Mouse (Mus musculus) MEL (cell line): Measurements from ENCODE around the gene Cfap206. TPM values are rescaled to one million over a fixed set of nuclear protein-coding genes. Genes with fewer than 3 reads are reported as not detected.
A peak's percentile ranks its signal among the peaks of the same experiment; 100 is the strongest.

Source experiments
- DNase-seq: peaks from one replicate; pipeline ENCODE4 v3.0.0; 2011; ENCODE audit warnings: low read depth, low spot score
- H3K27ac ChIP-seq: 2 replicates; pipeline ENCODE4 v1.5.1; 2012; ENCODE audit warnings: low read depth, mild to moderate bottlenecking, control low read depth, low read length, moderate library complexity; ENCODE audit not compliant: control insufficient read depth
- H3K27me3 ChIP-seq, 2 experiments: fragments of 150-350 bp in 1 of 2; sonication (generic) in 1 of 2; 2 replicates each; pipeline ENCODE4 v1.6.1; 2012; ENCODE audit warnings: low read length in 2 of 2, mild to moderate bottlenecking in 2 of 2, improper control_type of control experiment in 1 of 2, moderate library complexity in 1 of 2; ENCODE audit not compliant: insufficient read depth in 2 of 2, control insufficient read depth in 1 of 2
- H3K36me3 ChIP-seq, 2 experiments: 2 replicates each; pipeline ENCODE4 v1.6.1; 2012 to 2014; ENCODE audit warnings: low read length in 2 of 2, improper control_type of control experiment in 1 of 2, inconsistent platforms in 1 of 2, mild to moderate bottlenecking in 1 of 2; ENCODE audit not compliant: insufficient read depth in 2 of 2, control insufficient read depth in 1 of 2
- H3K4me1 ChIP-seq, 2 experiments: fragments of 150-350 bp in 1 of 2; sonication (generic) in 1 of 2; 2 replicates each; pipeline ENCODE4 v1.6.1; 2012; ENCODE audit warnings: low read length in 2 of 2, improper control_type of control experiment in 1 of 2, mild to moderate bottlenecking in 1 of 2; ENCODE audit not compliant: insufficient read depth in 2 of 2, control insufficient read depth in 1 of 2
- H3K4me3 ChIP-seq, 2 experiments: fragments of 150-350 bp in 1 of 2; sonication (generic) in 1 of 2; 2 replicates each; pipeline ENCODE4 v1.5.1; 2012; ENCODE audit warnings: low read depth in 2 of 2, low read length in 2 of 2, mild to moderate bottlenecking in 2 of 2, moderate library complexity in 2 of 2, control low read depth in 1 of 2, improper control_type of control experiment in 1 of 2; ENCODE audit not compliant: control insufficient read depth in 1 of 2, insufficient read depth in 1 of 2
- H3K79me2 ChIP-seq: 2 replicates; pipeline ENCODE4 v1.6.1; 2012; ENCODE audit warnings: mild to moderate bottlenecking, low read length, moderate library complexity; ENCODE audit not compliant: control insufficient read depth, poor library complexity, insufficient read depth
- H3K9ac ChIP-seq: 2 replicates; pipeline ENCODE4 v1.6.1; 2012; ENCODE audit warnings: low read depth, mild to moderate bottlenecking, control low read depth, low read length, moderate library complexity; ENCODE audit not compliant: control insufficient read depth, poor library complexity, severe bottlenecking
- H3K9me3 ChIP-seq: fragments of 150-350 bp; sonication (generic); replicated peaks from 2 replicates; pipeline ENCODE4 v1.6.1; 2012; ENCODE audit warnings: mild to moderate bottlenecking, low read length, improper control_type of control experiment, moderate library complexity; ENCODE audit not compliant: insufficient read depth
- CHD1 ChIP-seq: IDR thresholded peaks from 2 replicates; pipeline ENCODE4 v1.6.1; 2012; ENCODE audit warnings: low read depth, mild to moderate bottlenecking, inconsistent platforms, low read length, improper control_type of control experiment
- CTCF ChIP-seq, 3 experiments: IDR thresholded peaks in 2 of 3; conservative IDR thresholded peaks in 1 of 3; 2 replicates each; pipeline ENCODE4 v1.5.1; 2011 to 2012; ENCODE audit warnings: low read length in 3 of 3, low read depth in 2 of 3, mild to moderate bottlenecking in 2 of 3, improper control_type of control experiment in 1 of 3, inconsistent platforms in 1 of 3, mixed read lengths in 1 of 3, moderate library complexity in 1 of 3; ENCODE audit not compliant: control insufficient read depth in 1 of 3, insufficient read depth in 1 of 3, poor library complexity in 1 of 3, severe bottlenecking in 1 of 3
- EP300 ChIP-seq, 2 experiments: IDR thresholded peaks; 2 replicates each; pipeline ENCODE4 v1.6.1; 2011; ENCODE audit warnings: improper control_type of control experiment in 2 of 2, low read length in 2 of 2, low read depth in 1 of 2, mild to moderate bottlenecking in 1 of 2
- ETS1 ChIP-seq: IDR thresholded peaks from 2 replicates; pipeline ENCODE4 v1.6.1; 2012; ENCODE audit warnings: low read depth, mild to moderate bottlenecking, inconsistent platforms, low read length, improper control_type of control experiment, moderate library complexity
- GABPA ChIP-seq: IDR thresholded peaks from 2 replicates; pipeline ENCODE4 v1.6.1; 2012; ENCODE audit warnings: low read depth, mild to moderate bottlenecking, inconsistent platforms, low read length, improper control_type of control experiment, moderate library complexity
- GATA1 ChIP-seq: IDR thresholded peaks from 2 replicates; pipeline ENCODE4 v1.6.1; 2011; ENCODE audit warnings: low read depth, low read length, improper control_type of control experiment
- HCFC1 ChIP-seq: IDR thresholded peaks from 2 replicates; pipeline ENCODE4 v1.6.1; 2012; ENCODE audit warnings: low read depth, mild to moderate bottlenecking, inconsistent platforms, low read length, improper control_type of control experiment, moderate library complexity
- KAT2A ChIP-seq: conservative IDR thresholded peaks from 2 replicates; pipeline ENCODE4 v1.6.1; 2012; ENCODE audit warnings: low read depth, low read length, improper control_type of control experiment, inconsistent platforms
- MAZ ChIP-seq: IDR thresholded peaks from 2 replicates; pipeline ENCODE4 v1.6.1; 2012; ENCODE audit warnings: low read depth, mild to moderate bottlenecking, inconsistent platforms, low read length, improper control_type of control experiment
- MEF2A ChIP-seq: IDR thresholded peaks from 2 replicates; pipeline ENCODE4 v1.6.1; 2014; ENCODE audit warnings: low read depth, mild to moderate bottlenecking, inconsistent platforms, low read length, improper control_type of control experiment; ENCODE audit not compliant: poor library complexity, insufficient replicate concordance, severe bottlenecking; ENCODE audit errors: extremely low read depth
- MYB ChIP-seq: IDR thresholded peaks from 2 replicates; pipeline ENCODE4 v1.6.1; 2011; ENCODE audit warnings: mild to moderate bottlenecking, low read depth, low read length, improper control_type of control experiment
- MYC ChIP-seq: IDR thresholded peaks from 2 replicates; pipeline ENCODE4 v1.6.1; 2011; ENCODE audit warnings: low read depth, mild to moderate bottlenecking, low read length, improper control_type of control experiment, moderate library complexity
- NELFE ChIP-seq: IDR thresholded peaks from 2 replicates; pipeline ENCODE4 v1.6.1; 2011; ENCODE audit warnings: low read depth, low read length, improper control_type of control experiment
- NRF1 ChIP-seq: IDR thresholded peaks from 2 replicates; pipeline ENCODE4 v1.6.1; 2014; ENCODE audit warnings: low read depth, mild to moderate bottlenecking, inconsistent platforms, low read length, improper control_type of control experiment, moderate library complexity; ENCODE audit not compliant: poor library complexity, insufficient read depth, severe bottlenecking
- POLR2A ChIP-seq, 2 experiments: IDR thresholded peaks; 2 replicates each; pipeline ENCODE4 v1.6.1; 2011 to 2012; ENCODE audit warnings: low read length in 2 of 2, mild to moderate bottlenecking in 2 of 2, control low read depth in 1 of 2, improper control_type of control experiment in 1 of 2, low read depth in 1 of 2, moderate library complexity in 1 of 2; ENCODE audit not compliant: control insufficient read depth in 1 of 2, insufficient read depth in 1 of 2, poor library complexity in 1 of 2
- POLR2AphosphoS2 ChIP-seq: IDR thresholded peaks from 2 replicates; pipeline ENCODE4 v1.6.1; 2011; ENCODE audit warnings: low read length, improper control_type of control experiment
- RAD21 ChIP-seq: IDR thresholded peaks from 2 replicates; pipeline ENCODE4 v1.6.1; 2011; ENCODE audit warnings: mild to moderate bottlenecking, low read depth, low read length, improper control_type of control experiment
- RCOR1 ChIP-seq: IDR thresholded peaks from 2 replicates; pipeline ENCODE4 v1.6.1; 2012; ENCODE audit warnings: low read depth, mild to moderate bottlenecking, inconsistent platforms, low read length, improper control_type of control experiment
- SMC3 ChIP-seq: IDR thresholded peaks from 2 replicates; pipeline ENCODE4 v1.6.1; 2011; ENCODE audit warnings: low read depth, low read length, improper control_type of control experiment
- TBP ChIP-seq: IDR thresholded peaks from 2 replicates; pipeline ENCODE4 v1.8.0; 2011; ENCODE audit warnings: low read depth, low read length, improper control_type of control experiment
- TCF12 ChIP-seq: IDR thresholded peaks from 2 replicates; pipeline ENCODE4 v1.6.1; 2014; ENCODE audit warnings: low read depth, mild to moderate bottlenecking, inconsistent platforms, low read length, improper control_type of control experiment, moderate library complexity
- UBTF ChIP-seq: IDR thresholded peaks from 2 replicates; pipeline ENCODE4 v1.6.1; 2012; ENCODE audit warnings: low read depth, mild to moderate bottlenecking, inconsistent platforms, low read length, improper control_type of control experiment, moderate library complexity, borderline replicate concordance; ENCODE audit not compliant: insufficient read depth
- USF2 ChIP-seq, 2 experiments: IDR thresholded peaks; 2 replicates each; pipeline ENCODE4 v1.6.1; 2011 to 2012; ENCODE audit warnings: improper control_type of control experiment in 2 of 2, low read length in 2 of 2, borderline replicate concordance in 1 of 2, inconsistent platforms in 1 of 2, low read depth in 1 of 2, mild to moderate bottlenecking in 1 of 2; ENCODE audit not compliant: insufficient read depth in 1 of 2
- ZKSCAN1 ChIP-seq: IDR thresholded peaks from 2 replicates; pipeline ENCODE4 v1.6.1; 2012; ENCODE audit warnings: low read depth, mild to moderate bottlenecking, inconsistent platforms, low read length, improper control_type of control experiment, moderate library complexity
- ZMIZ1 ChIP-seq: IDR thresholded peaks from 2 replicates; pipeline ENCODE4 v1.6.1; 2012; ENCODE audit warnings: low read depth, mild to moderate bottlenecking, inconsistent platforms, low read length, improper control_type of control experiment, moderate library complexity
- ZNF384 ChIP-seq: IDR thresholded peaks from 2 replicates; pipeline ENCODE4 v1.6.1; 2012; ENCODE audit warnings: low read depth, mild to moderate bottlenecking, inconsistent platforms, low read length, improper control_type of control experiment
- polyA plus RNA-seq, 2 experiments: library from polyadenylated mRNA; stranded (reverse) in 1 of 2; unstranded in 1 of 2; fragments of >175 nt in 1 of 2; fragments of >200 nt in 1 of 2; gene quantifications; 2 replicates each; pipeline versions ENCODE4 v1.2.1 to v1.2.4; 2012; ENCODE audit warnings: low replicate concordance in 2 of 2, low read depth in 1 of 2; ENCODE audit not compliant: insufficient read length in 2 of 2, insufficient read depth in 1 of 2, missing spikeins in 1 of 2
- total RNA-seq: library from RNA; depleted of rRNA; stranded (reverse); fragments of 300-350 nt; gene quantifications from 2 replicates; pipeline ENCODE4 v1.2.3, GENCODE M21; 2012; rRNA removed

Gene Cfap206
- total RNA-seq (not detected in 2 replicates), polyA plus RNA-seq (not detected)

- no peak for TF ChIP-seq GATA1
- TF ChIP-seq ETS1 = no peak
- no peak for TF ChIP-seq ZNF384
- no peak for TF ChIP-seq MYB
- no peak for TF ChIP-seq RAD21
- no peak for TF ChIP-seq HCFC1
- no peak for TF ChIP-seq USF2 (IDR thresholded peaks at IDR 0.05; ENCODE audit: borderline replicate concordance in 1 of 2, insufficient read depth in 1 of 2, low read depth in 1 of 2, low read length in 2 of 2)
- TF ChIP-seq RCOR1 = no peak
- no peak for TF ChIP-seq MAZ
- TF ChIP-seq ZMIZ1 = no peak
- no peak for TF ChIP-seq UBTF
- TF ChIP-seq ZKSCAN1 = no peak
- H3K36me3 ChIP-seq = no peaks in the 10 kb centered on the region; a peak in 1 of 4 replicates
- 0 out of 4 replicates have a peak, but pooled peaks cover 0 to 3% of the 10 kb centered on the region in 2 experiments for H3K27me3 ChIP-seq
- H3K4me1 ChIP-seq = peaks cover 0 to 3% of the 10 kb centered on the region in 2 experiments; a peak in 1 of 4 replicates
- no peaks in the 10 kb centered on the region for H3K9me3 ChIP-seq
- no peak within 1 kb of the TSS for H3K9ac ChIP-seq
- peak within 1 kb of the TSS; percentile 39 to 43; a peak in 3 of 4 replicates for H3K4me3 ChIP-seq
- H3K27ac ChIP-seq = no peak within 1 kb of the TSS
- no peaks in the 10 kb centered on the region for H3K79me2 ChIP-seq
- DNase-seq = peak; percentile 63
These were observed at the start of gene Cfap206 for GRCm38 (mm10) chr4:34729851-34730341. Gene Cfap206 (minus strand): TSS chr4:34730206.

- no peaks in the 10 kb centered on the region for H3K9me3 ChIP-seq
- H3K9ac ChIP-seq = peak within 1 kb of the TSS; percentile 95
- H3K4me3 ChIP-seq = peak within 1 kb of the TSS; percentile 85 to 93
- no peaks in the 10 kb centered on the region; a peak in 1 of 4 replicates for H3K36me3 ChIP-seq
- H3K79me2 ChIP-seq = peaks cover 1% of the 10 kb centered on the region; the same call in 1 of the 2 replicates
- H3K27me3 ChIP-seq = no peaks in the 10 kb centered on the region
- peak within 1 kb of the TSS; percentile 69 for H3K27ac ChIP-seq
- peaks cover 0 to 5% of the 10 kb centered on the region in 2 experiments; a peak in 3 of 4 replicates for H3K4me1 ChIP-seq
- peak; percentile 90 for DNase-seq
- TF ChIP-seq CHD1 = no peak
- no peak for TF ChIP-seq SMC3
- TF ChIP-seq NELFE = peak; percentile 87
- peak; percentile 55; the same call in 1 of the 2 replicates for TF ChIP-seq TCF12
- TF ChIP-seq MYB = no peak
- TF ChIP-seq HCFC1 = peak; percentile 81
- TF ChIP-seq ZKSCAN1 = no peak
- no peak for TF ChIP-seq UBTF
- peak; percentile 24; the same call in 1 of the 2 replicates for TF ChIP-seq NRF1
- no peak for TF ChIP-seq GABPA
- no peak for TF ChIP-seq USF2 (IDR thresholded peaks at IDR 0.05; ENCODE audit: borderline replicate concordance in 1 of 2, insufficient read depth in 1 of 2, low read depth in 1 of 2, low read length in 2 of 2)
- peak; percentile 71 to 82 for TF ChIP-seq POLR2A (IDR thresholded peaks at IDR 0.05; ENCODE audit: control insufficient read depth in 1 of 2, insufficient read depth in 1 of 2, low read depth in 1 of 2, low read length in 2 of 2, poor library complexity in 1 of 2)
- no peak for TF ChIP-seq MYC
- peak; percentile 35 to 80 (median 69); a peak in 5 of 6 replicates for TF ChIP-seq CTCF (IDR thresholded peaks at IDR 0.05 in 2 of 3, conservative IDR thresholded peaks at IDR 0.05 in 1 of 3; ENCODE audit: control insufficient read depth in 1 of 3, insufficient read depth in 1 of 3, low read depth in 2 of 3, low read length in 3 of 3, poor library complexity in 1 of 3, severe bottlenecking in 1 of 3)
- TF ChIP-seq EP300 (IDR thresholded peaks at IDR 0.05; ENCODE audit: low read depth in 1 of 2, low read length in 2 of 2) = no peak
- peak; percentile 33; the same call in 1 of the 2 replicates for TF ChIP-seq ETS1
- TF ChIP-seq KAT2A = no peak
- peak; percentile 37; the same call in 1 of the 2 replicates for TF ChIP-seq TBP
- peak; percentile 72; the same call in 1 of the 2 replicates for TF ChIP-seq POLR2AphosphoS2
- TF ChIP-seq MEF2A = no peak
These were observed 47.9 kb upstream of the Cfap206 start, which contains the start of gene Smim8 for GRCm38 (mm10) chr4:34777677-34778527. Gene Smim8 (minus strand): TSS chr4:34778423.
